Mouse (Mus musculus) kidney, postnatal 14 days (tissue): ENCODE data around the gene Zmiz1.

Source experiments
- DNase-seq: peaks from one replicate; pipeline ENCODE4 v3.0.0; 2022; ENCODE audit warnings: mixed read lengths

Zmiz1 gene

GRCm38 (mm10) chr14:25456666-25457433 lies 2.1 kb upstream of the Zmiz1 start:
- peak; percentile 62 for DNase-seq

DNA sequence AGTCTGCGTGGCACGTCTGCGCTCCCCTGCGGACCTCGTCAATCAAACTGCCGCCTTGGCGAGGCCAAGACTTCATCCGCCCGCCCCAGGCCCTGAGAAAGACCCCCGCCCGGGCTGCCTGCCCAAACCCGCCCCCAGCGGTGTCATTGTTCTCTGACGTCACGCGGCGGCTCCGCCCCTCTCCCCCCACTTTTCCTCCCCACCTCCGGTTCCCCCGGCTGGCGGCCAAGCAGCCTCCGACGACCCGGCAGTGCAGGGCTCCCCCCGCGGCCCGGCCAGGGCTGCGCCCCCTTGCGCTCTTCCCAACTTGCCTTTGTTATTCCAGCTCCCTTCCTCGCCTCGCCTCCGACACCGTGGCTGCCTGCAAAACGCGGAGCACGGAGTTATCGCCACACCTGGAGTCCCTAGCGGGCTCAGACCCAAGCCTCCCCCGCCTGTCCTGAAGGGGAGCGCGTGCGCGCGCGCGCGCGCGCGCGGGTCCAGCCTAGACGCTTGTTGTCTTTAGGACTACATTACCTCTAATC lies 1.5 kb upstream of the Zmiz1 start:
- peak; percentile 99 for DNase-seq

- peak; percentile 55 for DNase-seq
Measured at GRCm38 (mm10) chr14:25458111-25459015, 622 bp upstream of the Zmiz1 start.

DNA sequence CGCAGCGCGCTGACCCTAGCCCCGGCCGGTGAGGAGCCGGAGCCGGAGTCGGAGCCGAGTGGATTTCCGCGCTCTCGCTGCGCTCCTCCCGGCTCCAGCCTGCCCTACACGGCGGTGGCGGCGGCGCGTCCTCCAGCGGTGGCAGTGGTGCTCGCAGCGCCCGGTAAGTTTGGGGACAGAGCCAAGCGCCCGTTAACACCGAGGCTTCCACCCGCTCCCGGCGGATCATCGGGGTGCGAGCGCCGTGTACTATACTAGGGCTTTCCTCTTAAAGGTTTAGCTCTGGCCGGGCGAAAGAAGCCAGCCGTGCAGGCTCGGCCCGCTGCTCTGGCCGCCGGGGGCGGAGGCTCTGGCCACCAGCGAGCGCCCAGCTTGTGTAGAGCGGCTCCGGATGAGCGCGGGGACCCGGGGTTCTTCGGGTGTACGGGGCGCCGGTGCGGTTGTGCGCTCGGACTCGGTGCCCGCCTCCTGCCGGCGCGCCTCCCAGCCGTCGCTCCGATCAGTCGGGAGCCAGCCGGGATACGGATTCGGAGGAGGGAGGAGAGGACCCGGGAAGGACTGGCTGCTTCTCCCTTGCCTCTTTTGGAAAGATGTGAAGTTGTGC lies 511 bp downstream of the Zmiz1 start:
- no peak for DNase-seq

DNA sequence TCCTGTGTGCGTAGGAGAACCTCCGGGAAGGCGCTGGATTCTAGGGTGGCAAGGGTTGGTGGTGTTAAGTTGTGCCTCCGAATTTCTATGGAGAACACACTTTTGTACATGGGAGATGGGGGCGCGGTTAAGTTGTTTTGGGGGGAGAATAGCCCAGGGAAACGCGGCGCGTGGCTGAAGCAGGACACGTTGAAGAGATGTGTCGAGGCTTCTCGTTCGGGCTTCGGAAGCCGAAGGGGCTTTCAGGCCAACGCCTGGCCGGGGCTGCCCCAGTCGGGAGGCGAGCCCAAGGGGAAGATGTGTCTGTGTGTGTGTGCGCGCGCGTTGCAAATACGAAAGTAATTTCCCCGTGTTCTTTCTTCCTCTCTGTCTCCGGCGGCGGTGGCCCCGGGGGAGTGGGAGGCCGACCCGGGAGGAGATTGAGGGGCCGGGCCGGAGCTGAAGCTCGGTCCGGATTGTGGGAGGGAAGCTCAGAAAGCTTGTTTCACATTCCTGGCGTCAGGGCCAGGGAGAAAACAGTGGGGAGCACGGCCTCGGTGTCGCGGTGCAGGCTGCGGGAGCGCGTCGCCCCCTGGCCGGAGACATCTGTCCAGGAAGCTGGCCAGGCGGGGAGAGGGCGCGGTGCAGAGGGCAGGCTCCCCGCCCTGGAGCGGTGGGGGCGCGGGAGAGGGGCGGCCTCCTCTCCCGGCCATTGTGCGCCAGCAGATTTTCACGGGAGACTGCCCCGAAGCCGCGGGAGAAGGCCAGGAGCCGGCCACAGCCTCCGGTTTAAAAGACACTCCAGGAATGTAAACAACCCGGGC lies 1.2 kb downstream of the Zmiz1 start:
- DNase-seq: peak; percentile 87

GRCm38 (mm10) chr14:25460801-25461675 lies 2.1 kb downstream of the Zmiz1 start:
- DNase-seq: peak; percentile 84

GRCm38 (mm10) chr14:25461676-25462385 lies 2.8 kb downstream of the Zmiz1 start:
- DNase-seq: no peak

GRCm38 (mm10) chr14:25462975-25463374 lies 4.0 kb downstream of the Zmiz1 start:
- DNase-seq: no peak

GRCm38 (mm10) chr14:25463919-25464318 lies 4.9 kb downstream of the Zmiz1 start:
- peak; percentile 91 for DNase-seq

GRCm38 (mm10) chr14:25464611-25465307 lies 5.8 kb downstream of the Zmiz1 start:
- no peak for DNase-seq

- DNase-seq: peak; percentile 82
Measured at GRCm38 (mm10) chr14:25466361-25466760, 7.4 kb downstream of the Zmiz1 start.

DNA sequence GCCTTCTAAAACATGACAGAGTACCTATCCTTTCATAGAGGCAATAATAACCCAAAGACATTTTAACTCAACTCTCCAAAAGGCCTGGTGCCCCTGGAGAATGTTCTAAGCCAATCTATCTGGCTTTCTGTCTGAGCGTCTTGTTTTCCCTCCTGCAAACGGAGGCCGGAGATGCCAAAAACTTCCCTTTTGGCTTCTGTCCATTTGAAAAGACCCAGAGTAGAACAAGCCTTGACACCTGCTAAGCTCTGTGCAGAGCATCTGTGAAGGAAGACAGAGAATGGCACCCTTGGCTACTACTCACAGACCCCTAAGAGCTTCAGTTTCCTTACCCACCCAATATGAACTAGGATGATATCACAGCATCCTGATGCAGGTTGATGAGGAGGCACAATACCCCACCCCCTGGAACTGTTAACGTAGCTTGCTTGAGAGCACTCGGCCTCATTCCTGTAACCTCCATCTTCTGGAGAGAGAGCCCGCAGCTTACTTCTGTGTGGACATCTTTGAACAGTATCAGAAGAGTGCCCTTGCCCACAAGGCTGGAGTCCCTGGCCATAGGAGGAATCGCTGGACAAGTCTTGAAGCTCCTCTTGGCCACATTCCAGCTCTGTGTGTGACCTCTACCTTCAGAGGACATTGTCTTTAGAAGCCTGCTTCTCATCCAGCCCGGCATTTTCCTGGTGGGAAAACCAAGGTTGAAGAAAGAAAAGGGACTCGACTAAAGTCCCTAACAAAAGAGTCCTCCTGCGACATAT lies 9.1 kb downstream of the Zmiz1 start:
- DNase-seq: peak; percentile 74

- no peak for DNase-seq
Measured at GRCm38 (mm10) chr14:25468891-25469529, 10.0 kb downstream of the Zmiz1 start.

- no peak for DNase-seq
Measured at GRCm38 (mm10) chr14:25470224-25470805, 11.3 kb downstream of the Zmiz1 start.

GRCm38 (mm10) chr14:25471035-25471434 lies 12.1 kb downstream of the Zmiz1 start:
- no peak for DNase-seq

DNA sequence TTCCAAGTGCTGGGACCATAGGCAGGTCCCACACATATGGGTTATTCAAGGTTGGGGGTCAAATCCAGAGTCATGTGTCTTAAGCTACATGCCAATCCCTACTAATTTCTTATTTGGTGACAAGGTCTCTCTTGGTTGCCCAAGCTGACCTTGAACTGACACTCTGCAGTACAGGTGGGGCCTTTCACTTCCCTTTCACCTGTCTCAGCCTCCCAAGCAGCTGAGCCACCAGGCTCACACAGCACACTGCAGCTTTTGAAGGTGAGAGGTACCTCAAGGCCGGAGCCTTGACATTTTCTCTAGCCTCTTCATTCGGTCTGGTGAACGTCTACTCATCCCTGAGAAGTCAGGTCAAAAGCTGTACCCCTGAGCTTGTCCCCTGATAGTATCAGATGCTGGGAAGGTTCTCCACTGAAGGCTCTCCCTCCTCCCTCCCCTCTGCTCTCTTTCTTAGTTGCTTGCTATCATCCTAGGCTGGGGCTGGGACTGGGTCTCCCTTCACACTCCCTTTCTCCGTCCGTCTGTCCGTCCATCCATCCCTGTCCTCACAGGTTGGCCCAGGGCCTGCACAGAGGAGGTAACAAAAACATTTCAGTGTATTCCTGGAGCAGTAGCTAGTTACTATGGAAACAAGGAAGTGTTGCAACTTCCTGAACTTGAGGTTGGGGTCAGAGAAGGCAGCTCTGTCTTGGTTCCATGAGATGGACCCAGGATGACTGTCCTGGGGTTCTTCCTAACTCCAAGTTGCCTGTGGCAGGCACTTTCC lies 13.3 kb downstream of the Zmiz1 start:
- DNase-seq: peak; percentile 71

- DNase-seq: peak; percentile 80
Measured at GRCm38 (mm10) chr14:25472981-25473649, 14.1 kb downstream of the Zmiz1 start.
